Mouse (Mus musculus): ENCODE results near the gene Adam33.
"Not testable (repeated sequence)": the region's sequence is repeated elsewhere in the genome, so short reads cannot be mapped to it uniquely, and the experiment has no call there.

Adam33 gene

DNA sequence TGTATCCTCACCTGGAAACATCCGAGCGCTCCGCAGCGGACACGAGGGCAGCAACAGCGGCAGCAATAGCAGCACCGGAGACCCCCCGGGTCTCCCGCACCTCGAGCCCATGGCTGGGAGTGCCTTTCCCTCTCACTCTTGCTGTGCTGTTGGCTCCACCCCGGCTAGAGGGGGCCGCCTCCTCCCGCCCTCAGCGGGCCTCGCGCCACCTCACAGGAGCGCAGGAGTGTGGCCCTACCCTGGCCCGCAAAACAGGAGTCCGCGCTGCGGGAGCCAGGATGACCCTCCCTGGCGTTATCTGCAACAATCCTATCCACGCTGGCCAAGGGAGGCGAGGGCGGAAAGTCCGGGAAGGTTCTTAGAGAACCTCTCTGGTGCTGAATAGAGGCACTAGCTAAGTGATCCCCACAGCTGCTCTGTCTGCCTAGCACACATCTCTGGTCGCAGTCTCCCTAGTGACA is at the start of gene Adam33:
Gene Adam33, minus strand, starts transcription at position 411 of the 461 bp plus-strand sequence.
- DNase-seq, result no peak

DNA sequence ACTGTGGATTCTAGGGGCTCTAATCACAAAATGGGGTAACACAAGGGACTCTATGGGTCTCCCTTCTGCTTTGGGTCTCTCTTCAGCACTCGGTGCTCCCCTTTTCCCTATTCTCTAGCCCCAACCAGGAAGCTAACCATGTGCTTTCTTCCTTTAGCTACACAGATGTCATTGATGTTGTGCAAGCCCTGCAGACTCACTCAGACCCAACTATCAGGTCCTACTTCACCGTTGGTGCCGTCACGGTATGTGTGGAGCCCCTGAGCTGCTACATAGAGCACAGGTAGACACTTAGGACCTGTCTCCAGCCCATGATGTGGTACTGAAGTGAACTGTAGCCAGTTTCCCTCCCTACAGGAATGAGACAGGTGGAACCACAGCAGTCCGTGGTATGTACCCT is 42.4 kb upstream of the Adam33 start:
- no peak for DNase-seq

GRCm38 (mm10) chr2:131105061-131105460 is 41.4 kb upstream of the Adam33 start:
- DNase-seq, result not testable (repeated sequence)

DNA sequence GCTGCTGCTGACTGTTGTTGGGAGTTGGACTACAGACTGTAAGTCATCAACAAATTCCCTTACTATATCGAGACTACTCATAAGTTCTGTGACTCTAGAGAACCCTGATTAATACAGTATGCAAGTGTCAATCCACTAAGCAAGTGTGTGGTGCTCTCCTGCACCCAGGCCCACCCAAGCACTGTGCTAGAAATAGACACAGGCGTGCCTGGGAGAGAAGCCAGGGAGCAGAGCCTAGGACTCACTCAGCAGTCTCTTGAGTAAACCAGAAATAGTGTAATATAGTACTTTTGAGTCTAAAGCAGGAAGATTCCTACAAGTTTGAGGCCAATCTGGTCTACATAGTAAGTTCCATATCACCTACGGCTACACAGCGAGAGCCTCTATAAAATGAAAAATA is 40.4 kb upstream of the Adam33 start:
- DNase-seq, result no peak

DNA sequence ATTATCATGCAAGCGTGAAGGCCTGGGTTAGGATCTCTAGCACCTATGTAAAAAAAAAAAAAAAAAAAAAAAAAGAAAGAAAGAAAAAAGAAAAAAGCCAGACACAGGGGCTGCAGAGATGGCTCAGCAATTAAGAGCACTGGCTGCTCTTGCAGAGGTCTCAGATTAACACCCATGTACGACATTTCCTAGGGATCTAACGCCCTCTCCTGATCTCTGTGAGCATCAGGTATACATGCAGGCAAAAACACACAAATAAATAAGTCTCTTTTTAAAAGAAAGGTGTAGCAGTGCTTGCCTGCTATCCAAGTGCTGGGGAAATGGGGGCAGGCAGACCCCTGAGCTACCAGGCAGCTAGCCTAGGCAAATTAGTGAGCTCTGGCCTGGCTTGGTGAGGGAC is 37.9 kb upstream of the Adam33 start:
- DNase-seq, result no peak

DNA sequence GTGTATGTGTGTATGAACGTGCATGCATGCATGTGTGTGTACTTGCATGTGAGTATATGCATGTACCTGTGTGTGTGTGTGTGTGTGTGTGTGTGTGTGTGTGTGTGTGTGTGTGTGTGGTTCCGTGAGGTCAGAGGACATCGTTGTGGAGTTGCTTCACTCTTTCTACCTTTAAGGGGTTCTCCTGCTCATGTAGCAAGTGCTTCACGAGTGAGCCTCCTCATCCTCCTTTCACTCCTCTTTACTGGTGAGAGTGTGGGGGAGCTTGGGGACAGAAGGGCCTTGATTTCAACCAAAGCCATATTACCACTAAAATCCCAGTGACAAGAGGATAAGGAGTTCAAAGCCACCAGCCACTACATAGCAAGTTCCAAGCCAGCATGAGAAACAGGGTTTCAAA is 33.5 kb upstream of the Adam33 start:
- DNase-seq, result no peak

- DNase-seq, result peak; percentile 44
These were observed 32.6 kb upstream of the Adam33 start for GRCm38 (mm10) chr2:131096101-131096795.

DNA sequence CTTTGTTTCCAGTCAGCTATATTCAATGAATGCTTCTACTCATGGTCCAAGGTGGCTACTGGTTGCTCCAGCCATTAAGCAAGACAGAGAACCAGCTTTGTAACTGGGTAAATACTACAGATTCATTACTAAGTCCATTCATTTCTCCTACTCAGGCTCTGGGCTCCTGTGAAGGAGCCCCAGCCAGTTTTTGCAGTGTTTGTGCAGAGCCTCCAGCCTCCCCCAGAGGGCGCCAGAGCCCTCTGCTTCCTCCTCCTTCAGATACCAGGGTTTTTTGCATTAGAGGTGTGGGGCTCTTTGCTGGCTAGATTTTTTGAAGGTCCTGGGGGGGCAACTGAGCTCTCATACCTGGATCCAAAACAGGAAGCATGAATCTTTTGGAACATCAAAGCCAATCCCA is 31.2 kb upstream of the Adam33 start:
- DNase-seq, result peak; percentile 76

GRCm38 (mm10) chr2:131093577-131093976 is 30.0 kb upstream of the Adam33 start:
- no peak for DNase-seq

DNA sequence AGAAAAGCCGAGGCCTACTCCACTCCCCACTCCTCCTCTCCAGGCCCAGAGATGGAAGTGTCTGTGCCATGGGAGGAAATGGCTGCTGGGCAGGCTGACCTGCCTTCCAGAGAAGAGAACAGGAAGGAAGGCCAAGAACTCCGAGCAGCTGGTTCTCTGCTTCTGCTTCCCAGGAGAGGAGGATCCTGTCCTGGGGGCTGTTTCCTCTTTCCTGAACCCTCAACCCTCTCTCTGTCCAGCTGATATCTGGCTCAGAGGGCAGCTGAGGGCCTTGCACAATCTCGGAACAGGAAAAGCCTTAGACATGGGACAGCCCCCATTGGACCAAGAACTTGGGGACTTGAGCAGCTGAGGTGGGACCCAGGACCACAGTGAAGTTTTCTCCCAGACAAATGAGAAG is 27.2 kb upstream of the Adam33 start:
- DNase-seq, result no peak

DNA sequence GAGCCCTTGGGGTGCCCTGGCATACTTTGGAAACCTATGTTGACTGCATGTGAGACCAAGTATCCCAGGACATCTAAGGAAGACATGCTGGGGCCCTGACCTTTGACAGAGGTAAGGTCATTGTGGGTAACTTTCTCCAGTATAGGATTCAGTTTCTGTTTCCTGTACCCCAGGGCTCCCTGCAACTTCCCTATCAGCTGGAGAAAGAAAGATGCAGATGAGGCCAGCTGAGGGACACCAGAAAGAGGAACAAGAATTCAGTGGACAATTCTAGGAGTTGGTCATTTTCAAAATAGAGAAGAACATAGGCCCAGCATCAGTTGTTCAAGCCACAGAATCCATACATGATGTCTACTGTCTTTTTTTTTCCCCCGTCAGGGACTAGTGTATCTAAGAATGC is 26.0 kb upstream of the Adam33 start:
- DNase-seq, result no peak

DNA sequence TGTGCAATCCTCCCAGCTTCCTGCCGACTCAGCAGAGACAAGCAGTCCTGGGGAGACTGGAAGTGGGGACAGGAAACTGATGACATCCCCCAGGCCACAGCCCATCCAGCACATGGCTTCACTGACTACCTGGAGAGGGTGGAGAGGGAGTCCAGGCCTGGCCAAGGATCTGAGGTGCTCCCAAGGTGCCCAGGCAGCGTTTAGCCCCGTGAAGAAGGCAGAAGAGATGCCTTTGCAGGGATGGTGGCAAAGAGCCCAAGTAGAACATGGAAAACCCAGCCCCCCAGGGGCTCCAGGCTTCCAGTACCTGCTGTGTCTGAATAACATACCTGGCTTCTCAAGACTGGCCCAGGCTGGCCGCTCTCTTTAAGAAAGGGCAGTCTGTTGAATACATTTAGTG is 25.0 kb upstream of the Adam33 start:
- DNase-seq, result no peak

DNA sequence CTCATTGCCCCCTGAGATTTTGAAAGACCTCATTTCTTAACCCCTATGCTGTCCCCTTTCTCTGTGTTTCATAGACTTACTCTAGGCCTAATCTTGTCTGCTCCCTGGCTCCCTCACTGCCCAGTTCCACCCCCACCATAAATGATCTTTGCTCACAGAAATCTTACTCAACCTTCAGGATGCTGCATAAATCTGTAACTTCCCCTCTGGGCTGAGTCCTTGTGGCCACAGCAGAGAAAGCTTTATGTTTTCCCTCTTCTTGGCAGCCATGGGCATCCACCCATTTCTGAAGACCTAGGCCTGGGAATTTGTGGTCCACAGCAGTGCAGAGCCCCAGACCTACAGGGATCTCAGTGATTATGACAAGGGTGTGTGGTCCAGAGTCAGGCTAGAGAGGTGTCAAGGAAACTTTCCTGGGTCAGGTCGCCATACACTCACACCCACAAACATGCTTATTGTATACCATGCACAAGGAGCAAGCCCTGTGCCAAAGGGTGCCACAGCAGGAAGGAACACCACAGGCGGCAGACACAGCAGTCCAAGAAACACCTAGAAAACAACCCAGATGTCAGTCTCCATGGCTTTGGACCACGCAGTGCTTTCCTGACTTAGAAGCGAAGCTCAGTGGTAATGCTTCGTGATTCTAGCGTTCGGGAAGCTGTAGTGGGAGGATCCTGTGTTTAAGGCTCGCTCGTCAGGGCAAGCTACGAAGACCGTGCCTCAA is 23.2 kb upstream of the Adam33 start, which contains the start of gene Siglec1:
Gene Siglec1, minus strand, starts transcription at position 99 of the 724 bp plus-strand sequence.
- DNase-seq, result no peak

DNA sequence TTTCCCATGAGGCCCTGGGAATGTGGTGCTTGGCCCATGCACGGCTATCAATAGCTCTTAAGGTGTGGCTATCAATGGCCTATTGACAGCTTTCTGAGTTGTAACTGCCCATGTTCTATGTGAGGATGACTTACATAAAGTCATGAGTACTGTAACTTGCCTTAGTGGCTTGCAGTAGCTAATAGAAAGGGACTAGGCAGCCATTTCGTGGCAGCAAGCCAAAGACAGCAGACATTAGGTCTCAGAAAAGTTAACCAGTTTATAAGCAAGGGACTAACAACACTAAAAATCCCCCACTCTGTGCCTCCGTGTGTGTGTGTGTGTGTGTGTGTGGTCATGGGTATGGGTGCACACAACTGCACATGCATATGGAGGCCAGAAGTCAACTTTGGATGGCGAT is 20.6 kb upstream of the Adam33 start:
- no peak for DNase-seq

GRCm38 (mm10) chr2:131080507-131080906 is 16.9 kb upstream of the Adam33 start:
- no peak for DNase-seq

DNA sequence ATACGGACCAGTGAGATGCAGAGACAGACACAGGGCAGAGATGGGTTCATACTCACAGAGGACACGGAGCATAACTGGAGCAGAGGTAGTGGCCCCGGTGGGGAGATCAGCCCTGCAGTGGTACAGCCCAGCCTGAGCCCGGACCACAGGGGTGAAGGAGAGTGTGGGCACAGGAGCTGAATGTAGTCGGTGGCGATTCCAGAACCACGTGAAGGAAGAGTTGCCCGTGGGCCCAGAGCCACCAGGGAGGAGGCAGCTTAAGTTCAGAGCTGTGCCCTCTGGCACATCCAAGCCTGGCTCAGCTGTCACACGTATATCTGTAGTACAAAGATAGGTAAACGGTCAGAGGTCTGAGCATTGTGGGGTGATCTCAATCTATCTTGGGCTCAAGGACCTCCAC is 8.9 kb upstream of the Adam33 start:
- no peak for DNase-seq

DNA sequence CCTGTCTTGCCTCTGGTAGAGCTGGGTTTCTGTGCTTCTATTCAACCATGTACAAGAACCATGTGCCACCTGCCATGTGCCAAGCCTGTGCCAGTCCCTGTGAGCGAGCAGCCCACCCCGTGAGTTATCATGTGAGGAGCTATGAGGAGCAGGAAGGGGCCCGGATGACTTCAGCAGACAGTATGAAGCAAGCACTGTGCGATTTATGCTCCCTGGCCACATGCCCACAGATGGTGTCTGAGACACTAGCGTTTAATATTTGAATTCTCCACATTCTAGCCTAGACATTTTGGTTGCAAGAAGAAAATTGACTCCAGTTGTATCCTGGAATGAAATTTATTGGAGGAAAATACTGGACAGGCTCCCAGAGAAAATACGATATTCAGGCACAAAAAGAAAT is 3.9 kb upstream of the Adam33 start:
- DNase-seq, result no peak

DNA sequence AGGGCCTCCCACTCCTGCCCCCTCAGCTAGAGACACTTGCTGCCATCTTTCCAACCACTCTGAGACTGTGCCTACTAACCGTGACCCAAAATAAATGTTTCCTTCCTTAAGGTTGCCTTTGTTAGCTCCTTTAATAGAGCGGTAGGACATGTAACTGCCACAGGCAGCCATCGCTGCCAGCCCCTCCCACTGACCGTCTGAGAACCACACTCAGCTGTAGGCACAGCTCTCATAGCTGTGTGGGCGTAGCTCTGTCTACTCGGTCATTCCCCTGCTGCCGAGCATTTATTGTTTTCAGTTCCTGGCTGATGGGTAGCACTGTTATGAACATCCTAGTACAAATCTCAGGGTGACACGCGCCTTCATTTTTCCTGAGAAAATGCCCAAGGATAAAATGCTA is 2.7 kb upstream of the Adam33 start:
- no peak for DNase-seq

GRCm38 (mm10) chr2:131061607-131062006 is 2.0 kb downstream of the Adam33 start:
- no peak for DNase-seq

GRCm38 (mm10) chr2:131060784-131061183 is 2.8 kb downstream of the Adam33 start:
- DNase-seq, result no peak

DNA sequence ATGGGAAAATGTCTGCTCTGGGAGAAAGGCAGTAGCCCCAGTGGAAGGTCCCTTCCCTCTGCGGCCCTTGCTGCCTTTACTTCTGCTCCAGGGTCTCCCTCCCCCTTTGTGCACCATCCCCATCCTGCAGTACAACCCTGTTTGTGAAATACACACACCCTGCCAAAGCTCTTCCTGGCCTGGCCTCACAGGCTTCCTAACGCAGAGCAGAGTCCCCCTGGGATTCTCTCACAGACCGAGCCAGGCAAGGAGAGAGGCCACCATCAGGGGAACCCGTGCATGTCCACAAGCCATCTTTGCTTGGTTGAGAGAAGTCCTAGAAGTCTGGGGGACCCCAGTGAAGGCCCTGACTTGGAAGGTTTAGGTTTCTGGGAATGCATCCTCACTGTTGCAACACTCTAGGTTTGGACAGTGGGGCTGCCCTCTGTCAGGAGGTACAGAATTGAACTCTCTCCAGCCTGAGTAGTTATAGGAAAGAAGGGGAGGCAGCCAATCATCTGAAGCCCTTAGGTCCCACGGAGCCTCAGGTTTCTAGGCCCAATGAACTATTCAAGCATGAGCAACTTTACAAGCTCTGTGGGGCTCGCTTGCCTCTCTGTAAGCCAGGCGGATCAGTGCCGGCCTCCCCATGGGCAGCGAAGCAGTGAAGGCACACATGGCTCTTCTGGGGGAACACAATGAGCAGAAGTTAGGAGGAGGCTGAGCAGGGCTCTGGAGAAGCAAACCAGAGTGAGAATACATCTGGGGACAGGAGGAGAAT is 3.7 kb downstream of the Adam33 start:
- DNase-seq, result no peak

DNA sequence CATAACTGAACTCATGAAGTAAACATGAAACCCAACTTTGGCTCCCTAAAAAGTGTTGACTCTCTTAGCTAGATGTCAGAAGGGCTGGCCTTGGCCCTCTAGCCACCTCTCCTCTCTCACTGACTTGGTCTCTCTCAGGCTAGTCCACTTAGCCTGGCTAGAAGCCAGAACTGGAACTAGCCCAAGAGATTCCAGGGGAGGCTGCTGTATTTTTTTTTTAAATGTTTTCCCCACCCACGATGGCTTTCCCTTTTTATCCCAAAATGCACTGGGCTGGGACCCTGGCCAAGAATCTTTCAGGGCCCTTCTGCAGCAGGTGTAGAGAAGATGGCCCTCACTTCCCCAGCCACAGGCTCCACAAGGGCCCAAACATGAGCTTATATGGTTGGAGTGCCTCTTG is 4.2 kb downstream of the Adam33 start:
- DNase-seq, result no peak

- no peak for DNase-seq
These were observed 4.9 kb downstream of the Adam33 start for GRCm38 (mm10) chr2:131058672-131059071.

DNA sequence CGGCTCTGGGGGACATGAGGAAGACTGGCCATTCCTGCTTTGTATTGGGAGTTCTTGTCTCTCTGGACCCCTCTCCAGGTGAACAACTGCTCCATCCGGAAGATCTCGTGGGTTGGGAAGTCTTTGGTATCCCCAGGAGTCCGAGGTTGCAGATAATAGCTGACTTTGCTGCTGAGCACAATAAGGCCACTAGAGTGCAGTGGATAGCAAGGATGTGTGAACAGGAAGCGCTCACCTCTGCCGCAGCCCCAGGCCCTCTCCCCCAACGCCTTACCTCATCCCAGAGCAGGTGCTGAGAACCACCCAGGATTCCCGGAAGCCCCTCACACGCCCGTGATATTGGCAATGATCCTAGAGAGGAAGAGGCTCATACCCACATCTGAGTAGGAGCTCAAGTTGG is 7.4 kb downstream of the Adam33 start:
- peak; percentile 30 for DNase-seq

Measured in thymus, postnatal 14 days (tissue).